Mouse (Mus musculus): ENCODE measurements at regions not wholly inside any gene's neighbourhood (a gene's known extent, or its start where the extent isn't known, plus 50 kb on each side); places are given as distances from the start of the nearest gene placed in this dataset.

- TF ChIP-seq CTCF (IDR thresholded peaks at IDR 0.05; ENCODE audit: insufficient read depth, low read depth, low read length), result no peak
- no peak for TF ChIP-seq POLR2A (IDR thresholded peaks at IDR 0.05; ENCODE audit: insufficient read depth, low read depth, low read length)
Observed at GRCm38 (mm10) chr2:180392846-180393700, 58.6 kb upstream of the Gata5 start.
